Mouse (Mus musculus) heart, adult 2 months (tissue): Measurements from ENCODE around the gene Ceacam9.

Source experiments
- CTCF ChIP-seq: fragments of 200-600 bp; IDR thresholded peaks from 2 replicates; pipeline ENCODE4 v1.8.1; 2022; ENCODE audit warnings: antibody characterized with exemption, mild to moderate bottlenecking, moderate library complexity
- EP300 ChIP-seq: fragments of 200-500 bp; IDR thresholded peaks from 2 replicates; pipeline ENCODE4 v1.6.1; 2011; ENCODE audit warnings: low read depth, low read length, control low read depth; ENCODE audit not compliant: insufficient read depth
- POLR2A ChIP-seq: fragments of 200-500 bp; IDR thresholded peaks from 2 replicates; pipeline ENCODE4 v1.6.1; 2011; ENCODE audit warnings: mild to moderate bottlenecking, low read depth, low read length, control low read depth; ENCODE audit not compliant: insufficient read depth

DNA sequence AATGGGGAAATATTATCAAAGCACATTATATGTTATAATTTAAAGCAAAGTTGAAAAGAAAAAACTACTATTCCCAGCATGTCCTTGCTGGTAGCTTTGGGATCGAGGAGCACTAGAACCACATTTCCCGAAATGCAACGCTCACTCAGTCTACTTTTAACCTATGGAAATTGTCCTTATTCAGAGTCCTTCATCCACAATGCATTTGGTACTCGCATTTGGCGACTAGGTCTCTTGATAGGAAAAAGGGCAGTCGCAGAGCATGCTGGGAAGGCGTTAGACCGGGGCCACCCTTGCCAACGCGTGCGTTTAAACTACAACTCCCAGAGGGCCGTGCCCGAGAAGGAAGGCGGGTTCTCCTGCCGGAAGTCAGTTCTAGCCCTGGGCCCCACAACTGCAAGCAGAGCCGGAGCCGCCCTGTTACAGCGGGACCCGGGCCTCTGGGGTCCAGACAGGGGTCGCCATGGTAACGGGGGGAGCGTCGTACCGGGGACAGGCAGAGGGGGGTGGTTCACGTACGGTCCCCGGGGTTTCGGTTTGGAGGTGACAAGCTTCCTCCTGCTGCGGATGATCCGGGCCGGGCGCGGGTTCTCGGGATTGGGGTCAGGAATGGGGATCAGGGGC is 16.5 kb downstream of the Ceacam9 start, which contains the start of gene Ap2s1:
- TF ChIP-seq CTCF (no peak), POLR2A (peak; percentile 76), EP300 (peak; percentile 35; the same call in 1 of the 2 replicates)
